Mouse (Mus musculus) cerebellum, adult 18-20 months (tissue): Measurements from ENCODE around the gene Arid4a.

Source experiments
- DNase-seq, 2 experiments: peaks; one replicate each; pipeline ENCODE4 v3.0.0; 2021

Gene Arid4a

DNA sequence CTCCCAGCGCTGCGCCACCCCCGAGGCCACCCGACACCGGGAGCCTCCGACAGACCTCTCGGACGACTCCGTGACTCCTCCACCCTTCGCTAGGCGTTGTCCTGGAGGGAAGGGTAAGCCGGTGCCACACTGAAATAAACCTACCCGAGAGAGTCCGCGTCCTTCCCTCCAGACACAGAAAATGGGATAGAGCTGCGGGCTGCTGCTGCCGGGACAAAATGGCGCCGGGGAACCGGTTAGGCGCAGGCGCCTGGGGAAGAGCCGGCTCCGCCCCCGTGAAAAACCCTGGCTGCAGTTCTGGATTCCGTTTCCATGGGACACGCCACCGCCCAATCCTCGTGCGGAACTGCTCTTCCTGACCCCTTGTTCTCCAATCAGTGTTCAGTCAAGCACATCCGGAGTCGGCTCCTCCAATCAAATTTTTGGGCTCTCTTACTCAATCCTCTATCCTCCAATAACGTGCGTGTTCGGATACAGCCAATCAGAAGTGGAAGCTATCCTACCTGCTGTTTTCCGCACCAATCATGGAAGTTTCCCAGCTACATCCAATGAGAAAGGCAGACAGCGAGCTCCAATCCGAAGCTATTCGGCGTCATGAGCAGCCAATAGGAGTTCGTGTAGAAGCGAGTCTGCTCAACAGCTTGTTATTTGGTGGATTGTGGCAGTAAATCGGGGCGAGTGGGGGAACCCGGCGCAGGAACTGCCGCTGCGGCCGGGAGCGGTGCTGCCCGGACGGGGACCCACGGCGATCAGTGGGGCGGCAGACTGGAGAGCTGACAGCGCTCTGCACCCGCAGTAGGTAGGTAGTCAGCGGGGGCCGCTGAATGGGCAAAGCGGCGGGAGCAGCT, at the start of gene Arid4a:
Gene Arid4a (plus strand): TSS at position 628 of the 848 bp plus-strand sequence.
- DNase-seq = peak; percentile 95 to 98

DNA sequence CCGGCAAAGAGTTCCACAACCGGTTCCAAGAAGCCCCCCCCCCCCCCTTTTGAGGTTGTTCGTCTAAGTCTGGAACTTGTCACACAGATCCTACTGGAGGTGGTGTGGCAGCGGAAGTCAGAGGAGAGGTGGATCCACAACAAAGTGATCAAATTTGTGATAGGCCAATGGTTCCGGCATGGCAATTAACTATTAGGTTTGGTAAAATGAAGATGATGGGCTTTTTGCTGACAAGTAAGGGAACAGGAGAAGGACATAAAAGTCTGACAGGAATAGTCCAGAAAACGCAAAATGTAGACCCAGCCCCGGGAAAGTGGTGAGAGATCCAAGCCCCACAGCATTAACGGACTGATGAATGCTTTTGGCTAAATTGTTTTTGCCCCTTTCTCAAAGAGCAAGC, 48.2 kb upstream of the Arid4a start:
- DNase-seq = no peak

DNA sequence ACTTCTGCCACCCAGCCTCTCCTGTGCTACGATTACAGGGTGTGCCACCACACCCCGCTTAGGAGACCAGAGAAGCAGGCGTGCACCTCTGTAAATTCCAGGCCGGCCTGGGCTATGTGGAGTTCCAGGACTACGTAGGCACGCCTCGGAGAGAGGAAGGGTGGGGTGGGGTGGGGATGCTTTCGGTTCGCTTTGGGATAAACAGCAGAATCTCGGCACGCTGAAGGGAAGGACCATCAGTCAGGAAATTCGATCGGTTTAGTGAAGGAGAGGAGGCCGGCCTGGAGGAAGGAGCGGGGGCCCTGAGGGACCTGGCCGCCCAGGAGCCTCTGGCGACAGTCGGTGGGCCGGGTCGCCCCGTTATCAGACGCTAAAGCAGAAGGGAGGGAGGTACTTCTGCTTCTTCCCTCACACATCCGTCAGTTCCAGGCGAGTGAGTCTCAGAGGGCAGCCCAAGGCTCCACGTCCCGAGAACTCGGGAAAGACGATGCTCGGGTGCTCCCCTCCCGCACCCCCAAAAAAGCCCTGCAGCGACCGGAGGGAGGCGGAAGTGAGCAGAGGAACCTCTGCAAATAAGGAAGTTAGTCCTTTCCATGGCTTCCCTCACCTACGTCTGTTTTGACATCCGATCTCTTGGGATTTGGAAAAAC, 47.5 kb upstream of the Arid4a start:
- peak; percentile 81 to 82 for DNase-seq

DNA sequence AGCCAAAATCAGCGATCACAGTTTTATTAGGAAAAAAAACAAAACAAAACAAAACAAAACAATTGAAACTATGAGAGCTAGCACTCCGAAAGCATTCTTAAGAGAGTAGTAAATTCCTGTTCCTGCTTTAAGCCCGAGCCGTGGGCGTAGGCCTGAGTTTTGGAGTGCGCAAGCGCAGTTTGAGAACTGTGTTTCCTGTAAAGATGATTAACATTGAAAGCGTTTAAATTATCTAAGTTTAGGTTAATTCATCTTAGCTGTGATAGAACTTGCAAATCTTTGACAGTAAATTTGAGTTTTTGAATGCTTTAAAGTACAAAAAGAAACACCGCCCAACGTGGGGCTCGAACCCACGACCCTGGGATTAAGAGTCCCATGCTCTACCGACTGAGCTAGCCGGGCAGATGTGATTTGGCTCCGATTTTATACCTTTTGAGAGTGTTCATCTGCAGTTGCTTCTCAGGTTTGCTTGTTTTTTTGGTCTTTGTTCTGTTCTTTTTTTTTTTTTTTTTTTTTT, 46.9 kb upstream of the Arid4a start:
- peak; percentile 71 to 86 for DNase-seq

DNA sequence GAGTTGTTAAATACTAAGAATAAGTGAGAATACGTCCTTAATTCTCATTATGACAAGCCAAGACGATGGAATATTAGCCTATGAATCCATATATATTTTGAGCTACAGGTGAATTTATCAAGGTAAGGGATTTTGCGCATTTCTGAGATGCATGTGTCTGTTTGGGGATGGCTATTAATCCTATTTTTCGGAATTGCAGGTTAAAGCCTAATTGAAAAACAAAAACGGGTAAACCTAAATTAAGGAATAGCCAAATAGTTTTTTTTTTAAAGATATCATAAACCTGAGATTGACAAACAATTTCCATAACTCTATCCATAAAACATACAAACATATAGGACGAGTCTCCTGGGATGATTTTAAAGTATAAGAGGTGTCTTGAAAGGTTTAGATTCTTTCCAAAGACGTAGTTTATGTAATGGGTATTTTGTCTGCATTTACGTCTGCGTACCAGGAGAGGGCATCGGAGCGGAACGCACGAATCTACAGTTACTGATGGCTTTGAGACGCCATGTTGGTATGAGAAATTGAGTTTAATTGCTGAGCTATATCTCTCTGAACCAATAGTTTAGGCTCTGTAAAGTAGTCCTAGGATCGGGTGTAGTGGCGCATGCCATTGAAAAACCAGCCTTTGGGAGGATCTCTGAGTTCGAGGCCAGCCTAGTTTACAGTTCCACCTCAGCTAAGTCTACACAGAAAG, 46.2 kb upstream of the Arid4a start:
- peak; percentile 54 to 71 for DNase-seq

DNA sequence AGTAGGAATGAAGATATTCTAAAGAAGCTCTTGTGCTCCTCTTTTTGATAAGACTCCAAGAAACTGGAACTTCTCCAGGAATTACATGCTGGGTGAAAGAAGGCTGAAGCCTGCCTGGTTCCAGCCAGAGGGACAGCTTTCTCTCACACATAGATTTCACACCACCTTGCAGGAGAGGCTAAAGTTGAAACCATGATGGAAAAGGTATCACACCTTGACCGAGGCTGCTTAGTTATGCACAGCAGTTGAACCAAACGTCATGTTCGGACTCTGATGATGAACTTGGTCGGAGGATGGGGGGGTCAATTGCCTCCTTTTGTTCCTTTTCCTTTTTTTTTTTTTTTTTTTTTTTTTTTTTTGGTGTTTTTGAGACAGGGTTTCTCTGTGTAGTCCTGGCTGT, 42.0 kb upstream of the Arid4a start:
- no peak for DNase-seq

DNA sequence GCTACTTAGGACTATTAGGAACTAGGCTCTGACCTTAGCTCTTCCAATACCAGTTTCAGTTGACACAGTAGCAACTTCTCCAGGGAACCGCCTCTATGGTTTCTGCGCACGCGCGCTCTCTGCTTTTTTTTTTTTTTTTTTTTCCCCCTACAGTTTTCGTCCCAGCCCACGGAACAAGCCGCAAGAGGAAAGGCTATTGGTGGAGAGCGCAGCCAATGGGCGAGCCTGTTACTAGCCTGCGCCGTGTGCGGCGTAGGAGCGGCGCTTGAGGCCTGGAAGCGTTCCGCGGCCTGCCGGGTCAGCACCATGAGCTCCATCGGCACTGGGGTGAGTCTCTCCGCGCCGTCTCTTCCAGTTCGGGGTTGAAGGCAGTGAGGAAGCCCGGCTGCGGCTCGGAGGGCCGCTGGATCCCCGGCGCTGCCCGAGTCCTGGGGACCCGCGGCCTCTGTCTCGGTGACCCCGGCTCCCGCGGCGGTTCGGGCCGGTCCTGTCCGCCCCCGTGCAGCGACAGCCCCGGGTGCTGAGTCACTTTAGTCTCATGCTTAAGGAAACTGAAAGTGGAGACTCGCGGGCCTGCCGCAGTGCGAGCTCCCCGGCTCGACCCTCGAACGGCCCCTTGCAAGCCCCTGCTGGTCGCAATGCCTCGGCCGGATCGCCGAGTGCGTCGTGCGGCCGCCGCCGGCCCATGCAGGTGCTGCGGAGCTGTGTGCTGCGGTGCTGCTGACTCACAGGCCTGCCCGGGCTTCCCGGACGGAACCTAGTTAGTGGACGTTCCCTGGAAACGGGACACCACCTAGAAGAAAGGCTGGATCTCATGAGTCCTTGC, 41.1 kb upstream of the Arid4a start, which contains the start of gene Psma3:
Gene Psma3 (plus strand): TSS at position 181 of the 826 bp plus-strand sequence.
- DNase-seq = peak; percentile 90 to 91

DNA sequence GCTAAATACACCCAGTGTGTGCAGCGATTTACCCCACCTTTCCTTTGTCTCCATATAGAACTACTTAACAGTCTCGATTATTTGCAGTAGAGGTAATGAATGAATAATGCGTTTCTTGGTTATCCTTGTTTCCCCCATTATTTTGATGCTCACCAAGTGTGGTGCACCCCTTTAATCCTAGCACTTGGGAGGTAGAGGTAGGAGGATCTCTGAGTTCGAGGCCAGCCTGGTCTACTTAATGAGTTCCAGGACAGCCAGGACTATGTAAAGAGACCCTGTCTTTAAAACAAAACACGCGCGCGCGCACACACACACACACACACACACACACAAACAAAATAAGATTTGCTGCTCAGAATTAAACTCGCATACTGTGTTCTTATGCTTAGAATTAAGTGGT, 40.4 kb upstream of the Arid4a start:
- no peak for DNase-seq

DNA sequence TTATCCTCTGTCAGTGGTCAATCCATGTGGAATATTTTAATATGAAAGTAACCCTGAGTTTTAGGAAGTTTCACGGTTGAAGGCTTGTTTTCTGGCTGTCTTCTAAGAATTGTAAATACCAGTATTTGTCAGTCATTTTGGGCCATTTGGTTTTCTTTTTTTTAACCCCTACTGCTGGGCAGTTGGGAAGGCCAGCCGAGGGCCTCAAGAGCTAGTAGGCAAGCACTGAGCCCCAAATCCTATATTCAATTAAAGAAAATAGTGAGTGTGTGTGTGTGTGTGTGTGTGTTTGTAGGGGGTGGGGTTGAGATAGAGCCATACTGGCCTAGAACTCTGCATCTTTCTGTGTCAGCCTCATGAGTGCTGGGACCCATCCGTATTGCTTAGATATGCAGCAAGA, 39.9 kb upstream of the Arid4a start:
- no peak for DNase-seq

DNA sequence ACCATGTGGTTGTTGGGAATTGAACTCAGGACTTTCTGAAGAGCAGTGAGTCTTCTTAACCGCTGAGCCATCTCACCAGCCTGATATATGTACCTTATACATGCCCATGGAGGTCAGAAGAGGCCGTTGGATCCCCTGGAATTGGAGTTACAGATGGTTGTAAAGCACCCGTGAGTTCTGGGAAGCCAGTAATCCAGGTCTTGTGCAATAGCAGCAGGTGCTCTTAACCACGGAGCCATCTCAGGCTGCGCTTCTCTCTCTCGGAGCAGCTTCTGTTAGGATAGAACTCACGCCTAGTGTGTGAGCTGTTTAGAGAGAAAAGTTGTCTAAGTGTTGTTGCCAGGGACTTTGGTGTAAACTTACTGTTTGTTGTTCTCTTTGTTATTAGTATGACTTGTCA, 37.4 kb upstream of the Arid4a start:
- no peak for DNase-seq

DNA sequence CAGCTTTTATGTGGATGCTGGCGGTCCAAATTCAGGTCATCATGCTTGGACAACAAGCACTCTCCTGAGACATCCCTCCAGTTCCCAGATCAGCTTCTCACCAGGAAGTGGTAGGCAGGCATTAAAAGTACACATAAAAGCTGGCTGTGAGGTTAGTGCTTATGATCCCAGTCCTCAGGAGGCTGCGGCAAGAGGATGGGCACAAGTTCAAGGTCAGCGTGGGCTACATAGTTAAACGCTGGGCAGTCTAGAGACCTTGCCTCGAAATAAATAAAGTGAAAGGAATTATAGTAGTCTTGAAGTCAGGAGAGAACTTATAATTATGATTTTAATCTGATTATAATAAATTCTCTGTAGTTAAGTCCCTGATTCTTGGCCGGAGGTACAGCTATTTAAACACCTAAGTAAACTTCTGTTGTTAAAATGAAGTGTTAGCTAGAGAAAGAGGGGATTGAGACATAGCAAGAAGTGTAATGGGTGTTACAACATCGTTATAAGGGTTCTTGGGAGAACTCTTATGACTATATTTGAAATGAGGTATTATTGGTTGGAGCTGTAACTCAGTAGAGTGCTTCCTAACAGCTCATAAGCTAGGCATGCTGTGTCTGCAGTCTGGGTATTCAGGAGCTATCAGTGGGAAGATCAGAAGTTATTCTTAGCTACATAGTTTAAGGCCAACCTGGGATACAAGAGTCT, 30.8 kb upstream of the Arid4a start:
- no peak for DNase-seq

DNA sequence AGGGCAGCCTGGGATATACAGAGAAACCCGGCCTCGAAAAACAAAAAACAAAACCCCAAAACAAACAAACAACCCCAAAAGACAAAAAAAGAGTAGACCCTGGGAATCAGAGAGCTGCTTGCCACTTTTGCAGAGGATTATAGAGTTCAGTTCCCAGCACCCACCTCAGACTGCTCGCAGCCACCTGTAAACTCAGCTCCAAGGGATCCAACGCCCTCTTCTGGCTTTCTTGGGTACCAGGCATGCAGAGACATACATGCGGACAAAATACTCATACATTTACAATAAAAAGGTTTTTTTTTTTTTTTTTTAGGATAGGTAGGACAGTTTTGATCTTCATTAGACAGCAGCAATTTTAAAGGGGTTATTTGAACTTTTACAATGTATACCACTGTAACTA, 18.6 kb upstream of the Arid4a start:
- no peak for DNase-seq

DNA sequence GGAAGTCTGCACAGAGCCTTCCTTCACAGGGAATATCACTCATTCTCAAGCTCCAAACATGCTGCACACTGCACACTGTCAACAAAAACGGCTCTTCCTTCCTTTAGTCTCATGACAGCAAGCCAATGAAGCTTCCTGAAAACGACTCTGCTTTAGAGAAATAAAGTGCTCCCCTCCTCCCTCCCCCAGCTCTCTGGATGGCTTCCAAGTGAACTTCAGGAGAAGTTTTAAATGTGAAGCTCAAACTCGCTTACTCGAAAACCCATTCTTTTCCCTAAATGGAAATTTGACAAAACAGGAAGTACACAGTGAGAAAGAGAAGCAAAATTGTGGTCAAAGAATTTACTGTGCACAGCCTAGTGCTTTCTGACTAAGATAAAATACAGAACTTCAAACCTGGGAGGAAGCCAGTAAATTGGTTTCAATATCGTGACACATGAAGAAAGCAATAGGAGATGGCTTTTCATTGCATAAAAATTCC, 16.3 kb upstream of the Arid4a start:
- no peak for DNase-seq

DNA sequence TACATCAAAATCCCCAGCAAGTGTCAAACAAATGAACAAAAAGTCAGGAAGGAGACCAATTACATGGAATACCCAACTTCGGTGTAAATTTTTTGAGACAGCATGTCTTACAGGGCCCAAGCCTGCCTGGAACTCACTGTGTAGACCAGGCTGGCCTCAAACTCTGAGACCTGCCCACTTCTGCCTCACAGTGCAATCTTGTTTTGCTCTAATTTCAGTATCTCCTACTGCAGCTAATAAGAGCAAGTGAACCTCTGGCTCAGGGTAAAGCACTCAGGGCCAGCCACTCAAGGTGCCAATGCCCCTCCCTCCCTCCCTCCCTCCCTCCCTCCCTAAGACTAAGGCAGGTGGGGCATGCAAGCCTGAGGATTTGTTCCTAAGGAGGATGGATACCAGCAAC, 15.4 kb upstream of the Arid4a start:
- DNase-seq = no peak

DNA sequence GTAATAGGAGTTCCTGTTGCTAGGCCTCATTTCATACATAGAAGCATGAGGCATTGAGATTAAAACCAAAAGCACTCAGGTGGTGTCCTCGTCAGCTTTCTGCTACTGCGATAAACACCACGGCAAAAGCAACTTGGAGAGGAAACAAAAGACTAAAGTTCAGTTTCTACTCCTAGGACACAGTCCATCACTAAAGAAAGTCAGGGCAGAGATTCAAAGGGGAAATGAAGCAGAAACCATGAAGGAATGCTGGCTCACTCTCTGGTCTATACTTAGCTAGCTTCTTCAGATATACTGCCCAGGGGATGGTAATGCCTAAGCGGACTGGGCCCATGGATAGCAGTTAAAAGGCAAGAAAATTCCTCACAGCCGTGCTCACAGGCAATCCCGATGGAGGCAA, 14.3 kb upstream of the Arid4a start:
- DNase-seq = no peak

DNA sequence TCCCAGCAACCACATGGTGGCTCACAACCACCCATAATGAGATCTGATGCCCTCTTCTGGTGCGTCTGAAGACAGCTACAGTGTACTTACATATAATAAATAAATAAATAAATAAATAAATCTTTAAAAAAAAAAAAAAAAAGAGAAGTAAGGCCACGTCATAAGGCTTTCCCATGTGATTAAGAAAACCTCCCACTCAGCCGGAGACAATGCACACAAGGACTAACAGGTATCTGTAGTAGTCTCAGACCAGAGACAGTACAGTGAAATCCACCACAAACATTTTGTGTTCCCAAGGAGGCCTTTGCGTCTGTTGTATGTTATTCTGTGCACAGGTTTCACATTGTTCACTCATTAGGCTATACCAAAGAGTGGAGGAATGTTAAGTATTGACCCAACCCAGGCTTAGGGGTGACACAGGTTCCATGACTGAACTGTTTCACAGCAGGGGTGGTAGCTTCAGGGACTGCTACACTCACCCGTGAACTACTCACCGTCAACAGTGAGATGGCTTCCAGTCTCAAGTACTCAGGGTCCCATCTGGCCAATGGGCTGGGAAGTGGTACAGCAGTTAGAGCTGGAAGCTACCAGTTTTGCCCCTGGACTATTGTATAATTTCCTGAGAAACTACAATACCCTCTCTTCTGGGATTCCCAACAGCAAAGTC, 11.9 kb upstream of the Arid4a start:
- DNase-seq = no peak

DNA sequence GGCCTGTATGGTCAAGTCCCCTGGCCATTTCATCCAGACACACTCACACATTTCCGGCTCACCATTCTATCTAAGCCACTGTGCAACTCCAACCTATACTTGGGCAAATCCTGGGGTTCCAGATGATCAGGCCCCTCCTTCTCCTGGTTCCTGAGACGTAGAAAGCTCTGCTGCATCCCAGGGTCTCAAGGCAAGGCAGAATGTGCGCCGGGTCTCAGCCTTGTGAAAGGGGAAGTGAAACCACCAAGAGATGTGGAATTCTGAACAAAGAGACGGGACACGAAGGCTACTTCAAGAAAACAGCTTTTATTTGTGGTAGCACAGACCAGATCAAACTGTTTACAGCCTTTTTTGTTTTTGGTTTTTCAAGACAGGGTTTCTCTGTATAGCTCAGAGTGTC, 9.6 kb upstream of the Arid4a start:
- DNase-seq = no peak

DNA sequence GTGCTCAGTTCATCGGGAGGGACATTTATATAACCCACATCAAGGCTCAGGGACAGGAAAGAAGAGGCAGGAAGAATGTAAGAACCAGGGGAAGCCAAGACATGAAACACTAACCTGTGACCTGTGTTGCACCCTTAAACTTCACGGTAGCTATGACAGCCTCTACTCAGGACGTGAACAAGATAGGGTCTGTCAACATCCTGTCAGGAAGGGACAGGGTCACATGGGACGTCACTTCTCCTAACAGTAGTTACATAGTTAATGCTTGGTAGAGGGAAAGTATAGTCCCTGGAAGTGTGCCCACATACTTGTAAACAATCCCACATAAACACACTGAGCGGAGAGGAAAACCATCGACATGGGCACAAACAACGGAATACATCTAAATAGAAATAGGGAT, 8.9 kb upstream of the Arid4a start:
- no peak for DNase-seq

DNA sequence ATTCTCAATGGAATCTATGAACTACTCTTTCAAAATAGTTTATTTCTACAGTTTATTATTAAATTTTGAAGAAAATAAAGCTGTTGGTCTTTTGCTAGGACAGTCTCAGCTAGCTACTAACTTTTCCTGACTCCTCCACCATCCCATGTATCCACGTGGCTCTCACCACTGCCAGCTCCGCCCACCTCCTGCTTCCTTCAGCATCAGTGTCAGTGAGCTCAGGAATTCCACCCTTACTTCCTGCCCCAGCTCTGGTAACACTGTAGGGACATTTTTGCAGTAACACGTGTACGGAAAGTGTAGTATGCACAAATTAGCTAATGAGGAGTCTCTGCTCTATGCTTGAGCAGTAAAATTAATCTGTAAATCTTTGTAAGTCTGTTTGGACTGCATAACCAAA, 6.0 kb upstream of the Arid4a start:
- DNase-seq = no peak

DNA sequence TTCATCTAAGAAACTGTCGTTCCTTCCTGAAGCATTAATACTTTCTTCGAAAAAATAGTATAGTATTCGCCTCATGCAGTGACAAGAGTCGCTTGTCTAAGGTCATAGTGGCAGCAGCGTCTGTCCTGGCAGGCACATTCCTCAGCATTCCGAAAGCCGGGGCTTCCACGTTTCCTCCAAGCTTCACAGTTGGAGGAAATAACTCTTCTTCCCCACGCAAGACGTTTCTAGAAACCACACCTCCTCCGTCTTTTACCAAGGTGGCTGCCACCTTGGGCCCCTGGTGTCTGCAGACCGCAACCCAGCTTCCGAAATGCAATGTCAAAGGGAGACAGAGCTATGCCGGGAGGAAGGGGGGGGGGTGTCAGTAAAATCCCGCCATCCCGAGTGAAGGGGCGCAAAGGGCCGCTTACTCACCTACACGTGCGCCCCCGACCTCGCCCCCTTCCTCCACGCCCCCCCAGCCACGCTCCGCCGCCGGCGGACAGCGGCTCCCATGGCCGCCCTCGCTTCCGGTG, 886 bp upstream of the Arid4a start:
- peak in 1 of 2 experiments; percentile 33 for DNase-seq

DNA sequence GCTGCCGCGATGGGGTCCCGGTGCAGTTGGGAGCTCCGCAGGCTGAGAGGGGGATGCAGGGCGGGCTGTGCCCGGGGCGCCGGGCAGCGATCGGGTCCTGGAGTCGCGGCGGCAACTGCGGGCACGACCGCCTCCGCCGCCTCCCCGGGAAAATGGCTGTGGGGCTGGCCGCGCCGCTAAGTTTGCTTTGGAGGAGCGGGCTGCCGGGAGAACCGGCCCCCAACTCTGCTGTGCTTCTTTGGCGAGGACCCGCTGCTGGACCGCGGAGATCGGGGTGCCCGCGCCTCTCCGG, 367 bp downstream of the Arid4a start:
- DNase-seq = no peak
